Mouse (Mus musculus) CD4-positive helper T cell, adult 2 months (primary cell): Measurements from ENCODE around the gene Hao1.

Experiments used
- DNase-seq: peaks from one replicate; pipeline ENCODE4 v3.0.0-alpha.2; 2012; ENCODE audit warnings: low read depth, missing footprints, low spot score

Gene Hao1

DNA sequence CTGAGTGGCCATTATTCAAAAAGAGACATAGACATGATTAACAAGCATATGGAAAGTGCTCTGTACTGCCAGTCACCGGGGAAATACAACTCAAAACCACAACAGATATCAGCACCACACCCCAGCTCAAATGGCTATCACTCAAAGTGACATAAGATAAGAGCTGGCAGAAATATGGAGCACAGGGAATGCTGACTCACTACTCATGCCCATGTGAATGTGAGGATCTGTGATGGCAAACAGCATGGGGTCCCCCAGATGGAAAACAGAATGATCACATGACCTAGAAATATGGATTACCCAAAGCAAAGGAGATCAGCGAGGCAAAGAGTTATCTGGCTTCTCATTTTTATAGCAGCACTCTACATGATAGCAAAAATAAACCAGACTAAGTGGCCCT lies 89.0 kb downstream of the Hao1 start:
- no peak for DNase-seq

- no peak for DNase-seq
These were observed 91.8 kb downstream of the Hao1 start for GRCm38 (mm10) chr2:134462321-134462720.

DNA sequence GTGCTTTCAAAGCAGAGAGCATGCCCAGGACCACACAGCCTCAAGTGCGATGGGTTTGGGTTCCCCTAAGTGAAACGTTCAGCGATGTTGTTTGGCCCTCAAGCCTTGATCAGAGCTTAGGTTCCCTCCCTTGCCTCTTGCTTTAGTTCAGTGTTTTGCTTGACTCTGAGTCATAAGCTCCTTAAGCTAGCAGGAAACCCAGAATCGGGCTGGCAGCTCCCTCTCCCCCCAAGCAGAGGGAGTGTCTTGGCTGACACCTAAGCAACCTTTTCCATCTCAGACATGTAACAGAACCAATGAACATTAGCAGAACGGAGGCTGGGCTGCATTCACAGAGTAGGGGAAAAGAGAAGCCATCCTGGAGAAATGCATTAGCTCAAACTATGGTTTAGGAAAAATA lies 93.3 kb downstream of the Hao1 start:
- DNase-seq = no peak

GRCm38 (mm10) chr2:134456065-134456505 lies 98.1 kb downstream of the Hao1 start:
- no peak for DNase-seq

- DNase-seq = no peak
These were observed 101.4 kb downstream of the Hao1 start for GRCm38 (mm10) chr2:134452748-134453147.

DNA sequence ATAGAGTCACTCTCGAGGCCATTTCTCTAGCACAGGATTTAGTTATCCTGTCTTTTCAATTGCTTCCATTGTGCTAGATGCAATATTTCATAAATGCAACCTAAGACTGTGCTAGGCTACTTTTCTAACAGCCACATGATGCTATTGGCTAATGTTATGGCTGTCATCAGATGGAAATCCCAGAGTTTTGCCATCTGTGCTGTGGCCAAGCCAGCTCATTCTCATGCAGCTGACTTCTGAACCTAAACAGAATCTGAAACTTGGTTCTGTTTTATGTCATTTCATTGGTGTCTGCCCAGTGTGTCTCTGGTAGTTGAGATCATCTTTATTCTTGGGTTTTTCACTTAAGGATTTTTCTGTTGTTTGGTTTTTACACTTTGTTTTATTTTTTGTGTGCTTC lies 103.2 kb downstream of the Hao1 start:
- no peak for DNase-seq
